Mouse (Mus musculus) MEL (cell line): ENCODE results near the gene Mosmo. TPM values are rescaled to one million over a fixed set of nuclear protein-coding genes. Genes with fewer than 3 reads are reported as not detected.

Experiments
- DNase-seq: peaks from one replicate; pipeline ENCODE4 v3.0.0; 2011; ENCODE audit warnings: low read depth, low spot score
- H3K27ac ChIP-seq: 2 replicates; pipeline ENCODE4 v1.5.1; 2012; ENCODE audit warnings: low read depth, mild to moderate bottlenecking, control low read depth, low read length, moderate library complexity; ENCODE audit not compliant: control insufficient read depth
- H3K27me3 ChIP-seq, 2 experiments: fragments of 150-350 bp in 1 of 2; sonication (generic) in 1 of 2; 2 replicates each; pipeline ENCODE4 v1.6.1; 2012; ENCODE audit warnings: low read length in 2 of 2, mild to moderate bottlenecking in 2 of 2, improper control_type of control experiment in 1 of 2, moderate library complexity in 1 of 2; ENCODE audit not compliant: insufficient read depth in 2 of 2, control insufficient read depth in 1 of 2
- H3K36me3 ChIP-seq, 2 experiments: 2 replicates each; pipeline ENCODE4 v1.6.1; 2012 to 2014; ENCODE audit warnings: low read length in 2 of 2, improper control_type of control experiment in 1 of 2, inconsistent platforms in 1 of 2, mild to moderate bottlenecking in 1 of 2; ENCODE audit not compliant: insufficient read depth in 2 of 2, control insufficient read depth in 1 of 2
- H3K4me1 ChIP-seq, 2 experiments: fragments of 150-350 bp in 1 of 2; sonication (generic) in 1 of 2; 2 replicates each; pipeline ENCODE4 v1.6.1; 2012; ENCODE audit warnings: low read length in 2 of 2, improper control_type of control experiment in 1 of 2, mild to moderate bottlenecking in 1 of 2; ENCODE audit not compliant: insufficient read depth in 2 of 2, control insufficient read depth in 1 of 2
- H3K4me3 ChIP-seq, 2 experiments: fragments of 150-350 bp in 1 of 2; sonication (generic) in 1 of 2; 2 replicates each; pipeline ENCODE4 v1.5.1; 2012; ENCODE audit warnings: low read depth in 2 of 2, low read length in 2 of 2, mild to moderate bottlenecking in 2 of 2, moderate library complexity in 2 of 2, control low read depth in 1 of 2, improper control_type of control experiment in 1 of 2; ENCODE audit not compliant: control insufficient read depth in 1 of 2, insufficient read depth in 1 of 2
- H3K79me2 ChIP-seq: 2 replicates; pipeline ENCODE4 v1.6.1; 2012; ENCODE audit warnings: mild to moderate bottlenecking, low read length, moderate library complexity; ENCODE audit not compliant: control insufficient read depth, poor library complexity, insufficient read depth
- H3K9ac ChIP-seq: 2 replicates; pipeline ENCODE4 v1.6.1; 2012; ENCODE audit warnings: low read depth, mild to moderate bottlenecking, control low read depth, low read length, moderate library complexity; ENCODE audit not compliant: control insufficient read depth, poor library complexity, severe bottlenecking
- H3K9me3 ChIP-seq: fragments of 150-350 bp; sonication (generic); replicated peaks from 2 replicates; pipeline ENCODE4 v1.6.1; 2012; ENCODE audit warnings: mild to moderate bottlenecking, low read length, improper control_type of control experiment, moderate library complexity; ENCODE audit not compliant: insufficient read depth
- CHD1 ChIP-seq: IDR thresholded peaks from 2 replicates; pipeline ENCODE4 v1.6.1; 2012; ENCODE audit warnings: low read depth, mild to moderate bottlenecking, inconsistent platforms, low read length, improper control_type of control experiment
- EP300 ChIP-seq, 2 experiments: IDR thresholded peaks; 2 replicates each; pipeline ENCODE4 v1.6.1; 2011; ENCODE audit warnings: improper control_type of control experiment in 2 of 2, low read length in 2 of 2, low read depth in 1 of 2, mild to moderate bottlenecking in 1 of 2
- GABPA ChIP-seq: IDR thresholded peaks from 2 replicates; pipeline ENCODE4 v1.6.1; 2012; ENCODE audit warnings: low read depth, mild to moderate bottlenecking, inconsistent platforms, low read length, improper control_type of control experiment, moderate library complexity
- GATA1 ChIP-seq: IDR thresholded peaks from 2 replicates; pipeline ENCODE4 v1.6.1; 2011; ENCODE audit warnings: low read depth, low read length, improper control_type of control experiment
- HCFC1 ChIP-seq: IDR thresholded peaks from 2 replicates; pipeline ENCODE4 v1.6.1; 2012; ENCODE audit warnings: low read depth, mild to moderate bottlenecking, inconsistent platforms, low read length, improper control_type of control experiment, moderate library complexity
- JUND ChIP-seq: IDR thresholded peaks from 2 replicates; pipeline ENCODE4 v1.6.1; 2011; ENCODE audit warnings: low read depth, mild to moderate bottlenecking, improper control_type of control experiment, low read length
- MYB ChIP-seq: IDR thresholded peaks from 2 replicates; pipeline ENCODE4 v1.6.1; 2011; ENCODE audit warnings: mild to moderate bottlenecking, low read depth, low read length, improper control_type of control experiment
- POLR2A ChIP-seq, 2 experiments: IDR thresholded peaks; 2 replicates each; pipeline ENCODE4 v1.6.1; 2011 to 2012; ENCODE audit warnings: low read length in 2 of 2, mild to moderate bottlenecking in 2 of 2, control low read depth in 1 of 2, improper control_type of control experiment in 1 of 2, low read depth in 1 of 2, moderate library complexity in 1 of 2; ENCODE audit not compliant: control insufficient read depth in 1 of 2, insufficient read depth in 1 of 2, poor library complexity in 1 of 2
- SIN3A ChIP-seq: IDR thresholded peaks from 2 replicates; pipeline ENCODE4 v1.6.1; 2012; ENCODE audit warnings: low read length, improper control_type of control experiment, inconsistent platforms
- SMC3 ChIP-seq: IDR thresholded peaks from 2 replicates; pipeline ENCODE4 v1.6.1; 2011; ENCODE audit warnings: low read depth, low read length, improper control_type of control experiment
- TAL1 ChIP-seq: IDR thresholded peaks from 2 replicates; pipeline ENCODE4 v1.6.1; 2012; ENCODE audit warnings: mild to moderate bottlenecking, inconsistent platforms, low read length, moderate library complexity, mixed read lengths
- TCF12 ChIP-seq: IDR thresholded peaks from 2 replicates; pipeline ENCODE4 v1.6.1; 2014; ENCODE audit warnings: low read depth, mild to moderate bottlenecking, inconsistent platforms, low read length, improper control_type of control experiment, moderate library complexity
- UBTF ChIP-seq: IDR thresholded peaks from 2 replicates; pipeline ENCODE4 v1.6.1; 2012; ENCODE audit warnings: low read depth, mild to moderate bottlenecking, inconsistent platforms, low read length, improper control_type of control experiment, moderate library complexity, borderline replicate concordance; ENCODE audit not compliant: insufficient read depth
- ZKSCAN1 ChIP-seq: IDR thresholded peaks from 2 replicates; pipeline ENCODE4 v1.6.1; 2012; ENCODE audit warnings: low read depth, mild to moderate bottlenecking, inconsistent platforms, low read length, improper control_type of control experiment, moderate library complexity
- polyA plus RNA-seq, 2 experiments: library from polyadenylated mRNA; stranded (reverse) in 1 of 2; unstranded in 1 of 2; fragments of >175 nt in 1 of 2; fragments of >200 nt in 1 of 2; gene quantifications; 2 replicates each; pipeline versions ENCODE4 v1.2.1 to v1.2.4; 2012; ENCODE audit warnings: low replicate concordance in 2 of 2, low read depth in 1 of 2; ENCODE audit not compliant: insufficient read length in 2 of 2, insufficient read depth in 1 of 2, missing spikeins in 1 of 2
- total RNA-seq: library from RNA; depleted of rRNA; stranded (reverse); fragments of 300-350 nt; gene quantifications from 2 replicates; pipeline ENCODE4 v1.2.3, GENCODE M21; 2012

Mosmo gene
- total and polyA plus RNA-seq, 3 experiments, result 20.0 to 30.0 (median 23.5) TPM

- TF ChIP-seq MYB (no peak), SMC3 (no peak), UBTF (no peak)
- TF ChIP-seq, all 39 proteins: peak for 0
- no peak for DNase-seq
- Histone ChIP-seq H3K27me3 (no peaks in the 10 kb centered on the region), H3K9me3 (no peaks in the 10 kb centered on the region), H3K9ac (no peak overlapping the region), H3K4me3 (no peak overlapping the region), H3K79me2 (peaks cover 23% of the 10 kb centered on the region; the same call in 1 of the 2 replicates), H3K27ac (no peak overlapping the region), H3K4me1 (peaks cover 12 to 13% of the 10 kb centered on the region in 2 experiments), H3K36me3 (peaks cover 4 to 25% of the 10 kb centered on the region in 2 experiments)
Observed at GRCm38 (mm10) chr7:120695196-120695595, 17.8 kb downstream of the Mosmo start.

DNA sequence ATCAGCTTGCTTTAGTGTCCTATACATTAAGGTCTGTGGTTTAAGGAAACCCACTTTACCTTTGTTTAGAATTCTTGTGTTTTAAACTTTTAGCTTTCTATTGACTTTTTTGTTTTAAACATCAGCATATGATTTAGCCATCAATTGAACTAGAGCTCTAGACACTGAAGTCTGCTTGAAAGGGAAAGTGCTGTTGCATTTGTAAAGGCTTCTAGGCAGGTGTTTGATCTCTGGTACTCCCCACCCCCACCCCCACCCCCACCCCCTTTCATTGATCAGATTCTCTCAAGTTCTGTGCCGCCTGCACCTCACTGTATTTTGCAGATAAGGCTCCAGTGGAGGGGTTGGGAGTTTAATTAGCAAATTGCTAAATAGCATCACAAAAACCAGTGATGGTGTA is 18.2 kb downstream of the Mosmo start:
- TF ChIP-seq EP300 (IDR thresholded peaks at IDR 0.05; ENCODE audit: low read depth in 1 of 2, low read length in 2 of 2), result 0 out of 4 replicates have a peak, but pooled peaks of 1 of the 2 experiments have one; percentile 14
- TF ChIP-seq GATA1, result no peak
- Histone ChIP-seq H3K27me3 (no peaks in the 10 kb centered on the region), H3K4me3 (no peak overlapping the region), H3K36me3 (peaks cover 4 to 25% of the 10 kb centered on the region in 2 experiments), H3K4me1 (peaks cover 12 to 13% of the 10 kb centered on the region in 2 experiments), H3K9ac (no peak overlapping the region), H3K79me2 (peaks cover 24% of the 10 kb centered on the region), H3K9me3 (no peaks in the 10 kb centered on the region), H3K27ac (no peak overlapping the region)
- no peak for DNase-seq

DNA sequence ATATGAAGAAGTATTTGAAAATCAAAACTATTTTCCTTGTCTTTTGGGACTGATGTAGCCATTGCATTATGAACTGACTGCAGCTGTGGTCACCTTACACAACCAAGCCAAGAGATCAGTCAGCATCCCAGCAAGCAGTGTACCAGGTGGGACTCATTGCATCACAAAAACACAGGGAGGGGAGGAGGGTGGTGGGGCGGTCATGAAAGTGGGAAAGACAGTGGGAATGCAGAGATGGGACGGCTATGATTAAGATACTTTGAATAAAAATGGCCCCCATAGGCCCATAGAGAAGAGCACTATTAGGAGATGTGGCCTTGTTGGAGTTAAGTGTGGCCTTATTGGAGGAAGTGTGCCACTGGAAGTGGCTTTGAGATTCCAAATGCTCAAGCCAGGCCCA is 18.9 kb downstream of the Mosmo start:
- Histone ChIP-seq H3K9me3 (no peaks in the 10 kb centered on the region), H3K9ac (no peak overlapping the region), H3K27me3 (no peaks in the 10 kb centered on the region), H3K79me2 (peaks cover 28% of the 10 kb centered on the region), H3K27ac (no peak overlapping the region), H3K36me3 (peaks cover 2 to 26% of the 10 kb centered on the region in 2 experiments)
- DNase-seq, result no peak
- TF ChIP-seq SIN3A (no peak), CHD1 (no peak), ZKSCAN1 (no peak), GABPA (no peak), JUND (no peak), GATA1 (no peak), TAL1 (no peak), POLR2A (IDR thresholded peaks at IDR 0.05; ENCODE audit: control insufficient read depth in 1 of 2, insufficient read depth in 1 of 2, low read depth in 1 of 2, low read length in 2 of 2, poor library complexity in 1 of 2) (no peak), HCFC1 (no peak), TCF12 (no peak)
- TF ChIP-seq, all 39 proteins: peak for 0
- peaks cover 12 to 13% of the 10 kb centered on the region in 2 experiments for H3K4me1 ChIP-seq
- H3K4me3 ChIP-seq, result no peak overlapping the region
